Mouse (Mus musculus): ENCODE measurements around the gene Kazn. TPM values are rescaled to one million over a fixed set of nuclear protein-coding genes. Genes with fewer than 3 reads are reported as not detected.

Kazn gene
- polyA plus RNA-seq, 1 experiment from 2014 or later, result 16.4 TPM

- ATAC-seq (replicated peaks; ENCODE audit: low FRiP score, low read depth) (no peak), DNase-seq (ENCODE audit: low spot score) (no peak)
- no peaks in the 10 kb centered on the region for H3K36me3 ChIP-seq (ENCODE audit: insufficient read depth, low read length)
- no peak overlapping the region for H3K9ac ChIP-seq (ENCODE audit: low read depth, low read length)
- no peak overlapping the region for H3K4me2 ChIP-seq (ENCODE audit: low read length)
- H3K4me3 ChIP-seq (replicated peaks; ENCODE audit: low read depth, low read length), result no peak overlapping the region
- TF ChIP-seq CTCF (IDR thresholded peaks at IDR 0.05; ENCODE audit: low read depth), result no peak
- H3K27me3 ChIP-seq (ENCODE audit: insufficient read depth, low read length), result no peaks in the 10 kb centered on the region
- 88% methylated on average over 8 of the region's 8 CpGs for WGBS
- H3K4me1 ChIP-seq (replicated peaks; ENCODE audit: insufficient read depth, low read length), result peaks cover 7% of the 10 kb centered on the region; the same call in 1 of the 2 replicates
- no peak overlapping the region for H3K27ac ChIP-seq
- H3K9me3 ChIP-seq (replicated peaks; ENCODE audit: low read length), result no peaks in the 10 kb centered on the region
Observed at GRCm38 (mm10) chr4:142189960-142190359, 49.2 kb downstream of the Kazn start.

- no peaks in the 10 kb centered on the region for H3K9me3 ChIP-seq (replicated peaks; ENCODE audit: low read length)
- no peaks in the 10 kb centered on the region for H3K36me3 ChIP-seq (ENCODE audit: insufficient read depth, low read length)
- no peak for TF ChIP-seq CTCF (IDR thresholded peaks at IDR 0.05; ENCODE audit: low read depth)
- H3K4me2 ChIP-seq (ENCODE audit: low read length), result no peak overlapping the region
- WGBS, result 67% methylated on average over 2 of the region's 2 CpGs
- no peak for ATAC-seq (replicated peaks; ENCODE audit: low FRiP score, low read depth)
- H3K27ac ChIP-seq, result no peak overlapping the region
- no peaks in the 10 kb centered on the region for H3K27me3 ChIP-seq (ENCODE audit: insufficient read depth, low read length)
- no peak overlapping the region for H3K4me3 ChIP-seq (replicated peaks; ENCODE audit: low read depth, low read length)
- DNase-seq (ENCODE audit: low spot score), result no peak
- no peaks in the 10 kb centered on the region; the same call in 1 of the 2 replicates for H3K4me1 ChIP-seq (replicated peaks; ENCODE audit: insufficient read depth, low read length)
- no peak overlapping the region for H3K9ac ChIP-seq (ENCODE audit: low read depth, low read length)
Observed at GRCm38 (mm10) chr4:142188501-142188900, 50.7 kb downstream of the Kazn start.

- Histone ChIP-seq H3K27ac (peak overlapping the region; percentile 54; the same call in 1 of the 2 replicates), H3K9ac (ENCODE audit: low read depth, low read length) (no peak overlapping the region), H3K27me3 (ENCODE audit: insufficient read depth, low read length) (no peaks in the 10 kb centered on the region), H3K4me2 (ENCODE audit: low read length) (no peak overlapping the region), H3K9me3 (replicated peaks; ENCODE audit: low read length) (no peaks in the 10 kb centered on the region), H3K4me1 (replicated peaks; ENCODE audit: insufficient read depth, low read length) (no peaks in the 10 kb centered on the region), H3K4me3 (replicated peaks; ENCODE audit: low read depth, low read length) (no peak overlapping the region), H3K36me3 (ENCODE audit: insufficient read depth, low read length) (no peaks in the 10 kb centered on the region)
- DNase-seq (ENCODE audit: low spot score) (no peak), ATAC-seq (replicated peaks; ENCODE audit: low FRiP score, low read depth) (no peak)
- 90% methylated on average over 3 of the region's 3 CpGs for WGBS
- peak; percentile 51 for TF ChIP-seq CTCF (IDR thresholded peaks at IDR 0.05; ENCODE audit: low read depth)
Observed at GRCm38 (mm10) chr4:142186155-142186554, 53.0 kb downstream of the Kazn start.

GRCm38 (mm10) chr4:142185533-142185900, 53.7 kb downstream of the Kazn start:
- H3K27me3 ChIP-seq (ENCODE audit: insufficient read depth, low read length), result no peaks in the 10 kb centered on the region
- H3K9ac ChIP-seq (ENCODE audit: low read depth, low read length), result no peak overlapping the region
- TF ChIP-seq CTCF (IDR thresholded peaks at IDR 0.05; ENCODE audit: low read depth), result no peak
- H3K4me3 ChIP-seq (replicated peaks; ENCODE audit: low read depth, low read length), result no peak overlapping the region
- DNase-seq (ENCODE audit: low spot score) (no peak), ATAC-seq (replicated peaks; ENCODE audit: low FRiP score, low read depth) (no peak)
- H3K4me1 ChIP-seq (replicated peaks; ENCODE audit: insufficient read depth, low read length), result peaks cover 6% of the 10 kb centered on the region
- no peaks in the 10 kb centered on the region for H3K36me3 ChIP-seq (ENCODE audit: insufficient read depth, low read length)
- no peak overlapping the region for H3K4me2 ChIP-seq (ENCODE audit: low read length)
- H3K9me3 ChIP-seq (replicated peaks; ENCODE audit: low read length), result no peaks in the 10 kb centered on the region
- peak overlapping the region; percentile 54 for H3K27ac ChIP-seq
- WGBS, result 78% methylated on average over 9 of the region's 9 CpGs

- ATAC-seq (replicated peaks; ENCODE audit: low FRiP score, low read depth), result no peak; the same call in 1 of the 2 replicates
- Histone ChIP-seq H3K4me1 (replicated peaks; ENCODE audit: insufficient read depth, low read length) (peaks cover 9% of the 10 kb centered on the region), H3K9me3 (replicated peaks; ENCODE audit: low read length) (no peaks in the 10 kb centered on the region), H3K36me3 (ENCODE audit: insufficient read depth, low read length) (no peaks in the 10 kb centered on the region), H3K27ac (peak overlapping the region; percentile 54), H3K27me3 (ENCODE audit: insufficient read depth, low read length) (no peaks in the 10 kb centered on the region), H3K4me3 (replicated peaks; ENCODE audit: low read depth, low read length) (no peak overlapping the region), H3K9ac (ENCODE audit: low read depth, low read length) (no peak overlapping the region), H3K4me2 (ENCODE audit: low read length) (no peak overlapping the region)
- no peak for DNase-seq (ENCODE audit: low spot score)
- no peak for TF ChIP-seq CTCF (IDR thresholded peaks at IDR 0.05; ENCODE audit: low read depth)
- 71% methylated on average over 13 of the region's 13 CpGs for WGBS
Observed at GRCm38 (mm10) chr4:142184852-142185532, 54.2 kb downstream of the Kazn start.

GRCm38 (mm10) chr4:142183591-142183990, 55.6 kb downstream of the Kazn start:
- WGBS, result 83% methylated on average over 1 of the region's 1 CpGs
- no peak overlapping the region for H3K9ac ChIP-seq (ENCODE audit: low read depth, low read length)
- H3K9me3 ChIP-seq (replicated peaks; ENCODE audit: low read length), result no peaks in the 10 kb centered on the region
- no peaks in the 10 kb centered on the region for H3K36me3 ChIP-seq (ENCODE audit: insufficient read depth, low read length)
- H3K27ac ChIP-seq, result no peak overlapping the region
- H3K4me3 ChIP-seq (replicated peaks; ENCODE audit: low read depth, low read length), result no peak overlapping the region
- no peak for ATAC-seq (replicated peaks; ENCODE audit: low FRiP score, low read depth)
- no peak for DNase-seq (ENCODE audit: low spot score)
- no peaks in the 10 kb centered on the region for H3K27me3 ChIP-seq (ENCODE audit: insufficient read depth, low read length)
- TF ChIP-seq CTCF (IDR thresholded peaks at IDR 0.05; ENCODE audit: low read depth), result peak; percentile 54; the same call in 1 of the 2 replicates
- no peak overlapping the region for H3K4me2 ChIP-seq (ENCODE audit: low read length)
- H3K4me1 ChIP-seq (replicated peaks; ENCODE audit: insufficient read depth, low read length), result peaks cover 22% of the 10 kb centered on the region

All from kidney, postnatal 0 days (tissue).